Mouse (Mus musculus) small intestine, adult 2 months (tissue): ENCODE measurements at regions not wholly inside any gene's neighbourhood (a gene's known extent, or its start where the extent isn't known, plus 50 kb on each side); places are given as distances from the start of the nearest gene placed in this dataset.
"Not testable (repeated sequence)": the region's sequence is repeated elsewhere in the genome, so short reads cannot be mapped to it uniquely, and the experiment has no call there.

Experiments used
- CTCF ChIP-seq: fragments of 200-500 bp; IDR thresholded peaks from 2 replicates; pipeline ENCODE4 v1.5.1; 2012; ENCODE audit warnings: low read depth, mild to moderate bottlenecking, control low read depth, inconsistent platforms, low read length, moderate library complexity, mixed read lengths; ENCODE audit not compliant: insufficient replicate concordance, insufficient read length; ENCODE audit errors: extremely low read depth
- POLR2A ChIP-seq: fragments of 200-500 bp; IDR thresholded peaks from 2 replicates; pipeline ENCODE4 v1.6.1; 2012; ENCODE audit warnings: low read depth, mild to moderate bottlenecking, control low read depth, inconsistent platforms, low read length, moderate library complexity

GRCm38 (mm10) chr12:19223996-19224395, 709.7 kb downstream of the 5730507C01Rik start:
- not testable (repeated sequence) for TF ChIP-seq CTCF, POLR2A
